Mouse (Mus musculus): ENCODE measurements around the gene Psmd14. TPM values are rescaled to one million over a fixed set of nuclear protein-coding genes. Genes with fewer than 3 reads are reported as not detected.

Gene Psmd14
- polyA plus RNA-seq, 1 experiment from 2014 or later, result 185 TPM

GRCm38 (mm10) chr2:61823426-61824140, 112.1 kb downstream of the Psmd14 start:
- WGBS, result 80% methylated on average over 1 of the region's 1 CpGs
- no peak overlapping the region for H3K4me2 ChIP-seq (replicated peaks)
- no peaks in the 10 kb centered on the region for H3K9me3 ChIP-seq
- no peak for ATAC-seq
- no peaks in the 10 kb centered on the region for H3K27me3 ChIP-seq (replicated peaks)
- no peak overlapping the region for H3K9ac ChIP-seq
- H3K4me3 ChIP-seq (replicated peaks), result no peak overlapping the region
- H3K4me1 ChIP-seq (replicated peaks), result no peaks in the 10 kb centered on the region
- no peak overlapping the region for H3K27ac ChIP-seq
- H3K36me3 ChIP-seq, result no peaks in the 10 kb centered on the region

GRCm38 (mm10) chr2:61837243-61837806, 125.8 kb downstream of the Psmd14 start:
- ATAC-seq, result no peak
- H3K27ac ChIP-seq, result no peak overlapping the region
- 88% methylated on average over 2 of the region's 2 CpGs for WGBS

More at GRCm38 (mm10) chr2:61837243-61837806, 125.8 kb downstream of the Psmd14 start:
- no peak overlapping the region for H3K4me2 ChIP-seq (replicated peaks)
- no peak overlapping the region for H3K4me3 ChIP-seq (replicated peaks)
- H3K9ac ChIP-seq, result no peak overlapping the region
- no peaks in the 10 kb centered on the region for H3K36me3 ChIP-seq
- no peaks in the 10 kb centered on the region for H3K4me1 ChIP-seq (replicated peaks)
- no peaks in the 10 kb centered on the region for H3K27me3 ChIP-seq (replicated peaks)
- H3K9me3 ChIP-seq, result no peaks in the 10 kb centered on the region

Other genes starting within 250 kb of the Psmd14 start
- gene Tank, start 133.1 kb upstream of the Psmd14 start, polyA plus RNA-seq (2015; fragmentation: Nextera tagmentation; extraction: Ambion mirVana), result 30.4 and 30.9 TPM in 2 replicates
- 0.09 TPM in 1 of 2 replicates, not detected in the other for gene Tbr1, start 91.2 kb downstream of the Psmd14 start, polyA plus RNA-seq (2015; fragmentation: Nextera tagmentation; extraction: Ambion mirVana)

All from intestine, embryonic 15.5 days (tissue).